Mouse (Mus musculus) ES-Bruce4 (cell line): ENCODE data around the gene Rab11fip5. TPM values are rescaled to one million over a fixed set of nuclear protein-coding genes. Genes with fewer than 3 reads are reported as not detected.

Source experiments
- H3K27ac ChIP-seq: 2 replicates; pipeline ENCODE4 v1.5.1; 2012; ENCODE audit warnings: low read length, inconsistent platforms; ENCODE audit not compliant: insufficient read depth
- H3K27me3 ChIP-seq: 2 replicates; pipeline ENCODE4 v1.6.1; 2012; ENCODE audit warnings: mild to moderate bottlenecking, low read length, inconsistent platforms; ENCODE audit not compliant: control insufficient read depth, poor library complexity, insufficient read depth, severe bottlenecking
- H3K36me3 ChIP-seq: 2 replicates; pipeline ENCODE4 v1.6.1; 2012; ENCODE audit warnings: inconsistent platforms, mild to moderate bottlenecking, low read length, moderate library complexity; ENCODE audit not compliant: control insufficient read depth, poor library complexity, insufficient read depth, severe bottlenecking
- H3K4me1 ChIP-seq: one replicate; pipeline ENCODE4 v1.8.1; 2011; ENCODE audit warnings: low read length; ENCODE audit not compliant: control insufficient read depth, insufficient read depth
- H3K4me3 ChIP-seq: 2 replicates; pipeline ENCODE4 v1.5.1; 2011; ENCODE audit warnings: low read depth, mild to moderate bottlenecking, low read length
- H3K9ac ChIP-seq: 2 replicates; pipeline ENCODE4 v1.6.1; 2012; ENCODE audit warnings: low read depth, mild to moderate bottlenecking, inconsistent platforms; ENCODE audit not compliant: poor library complexity, severe bottlenecking
- H3K9me3 ChIP-seq: replicated peaks from 2 replicates; pipeline ENCODE4 v1.6.1; 2012; ENCODE audit warnings: mild to moderate bottlenecking, low read length, inconsistent platforms; ENCODE audit not compliant: control insufficient read depth, poor library complexity, insufficient read depth, severe bottlenecking
- CTCF ChIP-seq: IDR thresholded peaks from one replicate; pipeline ENCODE4 v1.8.1; 2011; ENCODE audit warnings: low read depth, low read length
- EP300 ChIP-seq: IDR thresholded peaks from 2 replicates; pipeline ENCODE4 v1.6.1; 2011; ENCODE audit warnings: low read depth, low read length; ENCODE audit not compliant: insufficient read depth
- POLR2A ChIP-seq: IDR thresholded peaks from one replicate; pipeline ENCODE4 v1.8.1; 2011; ENCODE audit warnings: low read length; ENCODE audit not compliant: insufficient read depth
- polyA plus RNA-seq: library from polyadenylated mRNA; stranded (reverse); fragments of >200 nt; gene quantifications from 2 replicates; pipeline ENCODE4 v1.2.4, GENCODE M21; 2011; ENCODE audit warnings: low read depth; ENCODE audit not compliant: missing spikeins, insufficient read depth, insufficient read length

The Rab11fip5 gene
- polyA plus RNA-seq, 1 experiment, result 15.8 TPM

GRCm38 (mm10) chr6:85306375-85306774, 68.1 kb downstream of the Rab11fip5 start:
- no peak for TF ChIP-seq POLR2A
- no peak for TF ChIP-seq EP300
- TF ChIP-seq CTCF, result no peak
- Histone ChIP-seq H3K27ac (no peak overlapping the region), H3K9me3 (no peaks in the 10 kb centered on the region), H3K4me1 (no peaks in the 10 kb centered on the region), H3K36me3 (no peaks in the 10 kb centered on the region), H3K27me3 (no peaks in the 10 kb centered on the region), H3K4me3 (no peak overlapping the region), H3K9ac (no peak overlapping the region)

- no peak for TF ChIP-seq EP300
- no peak for TF ChIP-seq POLR2A
- TF ChIP-seq CTCF, result no peak
- H3K4me1 ChIP-seq, result no peaks in the 10 kb centered on the region
- H3K9ac ChIP-seq, result no peak overlapping the region
- no peaks in the 10 kb centered on the region for H3K27me3 ChIP-seq
- no peaks in the 10 kb centered on the region for H3K36me3 ChIP-seq
- no peak overlapping the region for H3K4me3 ChIP-seq
- no peaks in the 10 kb centered on the region for H3K9me3 ChIP-seq
- H3K27ac ChIP-seq, result no peak overlapping the region
Observed at GRCm38 (mm10) chr6:85305826-85306225, 68.6 kb downstream of the Rab11fip5 start.

- no peaks in the 10 kb centered on the region for H3K4me1 ChIP-seq
- TF ChIP-seq EP300, result no peak
- TF ChIP-seq POLR2A, result no peak
- no peak for TF ChIP-seq CTCF
- H3K27me3 ChIP-seq, result no peaks in the 10 kb centered on the region
- H3K27ac ChIP-seq, result no peak overlapping the region
- no peak overlapping the region for H3K9ac ChIP-seq
- H3K4me3 ChIP-seq, result no peak overlapping the region
- H3K36me3 ChIP-seq, result no peaks in the 10 kb centered on the region
- no peaks in the 10 kb centered on the region for H3K9me3 ChIP-seq
Observed at GRCm38 (mm10) chr6:85304966-85305365, 69.5 kb downstream of the Rab11fip5 start.

- Histone ChIP-seq H3K36me3 (no peaks in the 10 kb centered on the region), H3K4me3 (no peak overlapping the region), H3K9me3 (no peaks in the 10 kb centered on the region), H3K9ac (no peak overlapping the region), H3K27ac (no peak overlapping the region), H3K27me3 (no peaks in the 10 kb centered on the region), H3K4me1 (no peaks in the 10 kb centered on the region)
- no peak for TF ChIP-seq POLR2A
- TF ChIP-seq CTCF, result no peak
- no peak for TF ChIP-seq EP300
Observed at GRCm38 (mm10) chr6:85302326-85303055, 71.9 kb downstream of the Rab11fip5 start.

GRCm38 (mm10) chr6:85295384-85296167, 78.9 kb downstream of the Rab11fip5 start:
- Histone ChIP-seq H3K27me3 (no peaks in the 10 kb centered on the region), H3K4me3 (no peak overlapping the region), H3K9me3 (no peaks in the 10 kb centered on the region), H3K9ac (no peak overlapping the region), H3K4me1 (peaks cover 6% of the 10 kb centered on the region), H3K36me3 (no peaks in the 10 kb centered on the region), H3K27ac (no peak overlapping the region)
- TF ChIP-seq CTCF, result no peak
- no peak for TF ChIP-seq POLR2A
- TF ChIP-seq EP300, result no peak

- Histone ChIP-seq H3K27ac (no peak overlapping the region), H3K27me3 (no peaks in the 10 kb centered on the region), H3K4me3 (no peak overlapping the region), H3K36me3 (no peaks in the 10 kb centered on the region), H3K9me3 (no peaks in the 10 kb centered on the region), H3K9ac (no peak overlapping the region), H3K4me1 (peaks cover 6% of the 10 kb centered on the region)
- TF ChIP-seq POLR2A, result no peak
- TF ChIP-seq CTCF, result no peak
- no peak for TF ChIP-seq EP300
Observed at GRCm38 (mm10) chr6:85294004-85294379, 80.4 kb downstream of the Rab11fip5 start.
